Mouse (Mus musculus): ENCODE results near the gene Oas1g. TPM values are rescaled to one million over a fixed set of nuclear protein-coding genes. Genes with fewer than 3 reads are reported as not detected.
"Not testable (repeated sequence)": the region's sequence is repeated elsewhere in the genome, so short reads cannot be mapped to it uniquely, and the experiment has no call there.

Gene Oas1g
- total and polyA plus RNA-seq, 3 experiments, result not detected

DNA sequence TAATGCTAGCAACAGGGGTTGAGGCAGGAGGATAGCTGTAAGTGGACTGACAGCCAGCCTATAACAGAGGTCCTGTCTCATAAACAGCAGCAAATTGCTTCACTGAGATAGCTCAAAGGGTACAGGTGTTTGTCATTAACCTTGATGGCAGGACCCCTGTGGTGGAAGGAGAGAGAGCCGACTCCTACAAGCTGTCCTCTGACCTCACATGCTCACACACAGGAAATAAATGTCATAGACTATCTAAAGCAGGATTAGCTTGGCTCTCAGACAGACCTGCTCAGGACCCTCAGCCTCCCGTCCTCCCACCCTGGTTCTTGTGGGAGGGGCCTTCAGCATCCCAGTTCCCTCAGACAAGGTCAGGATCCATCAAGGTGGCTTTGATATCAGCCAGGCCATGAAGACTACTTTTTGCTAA is 4.8 kb upstream of the Oas1g start:
- H3K4me1 ChIP-seq (ENCODE audit: control insufficient read depth in 1 of 2, insufficient read depth in 2 of 2, low read length in 2 of 2), result no peaks in the 10 kb centered on the region
- TF ChIP-seq NELFE (IDR thresholded peaks at IDR 0.05; ENCODE audit: low read depth, low read length), result no peak
- TF ChIP-seq CHD2 (IDR thresholded peaks at IDR 0.05; ENCODE audit: low read length), result no peak
- no peak for TF ChIP-seq MYC (IDR thresholded peaks at IDR 0.05; ENCODE audit: low read depth, low read length)
- no peak for TF ChIP-seq CTCF (IDR thresholded peaks at IDR 0.05 in 2 of 3, conservative IDR thresholded peaks at IDR 0.05 in 1 of 3; ENCODE audit: control insufficient read depth in 1 of 3, insufficient read depth in 1 of 3, low read depth in 2 of 3, low read length in 3 of 3, poor library complexity in 1 of 3, severe bottlenecking in 1 of 3)
- TF ChIP-seq SMC3 (IDR thresholded peaks at IDR 0.05; ENCODE audit: low read depth, low read length), result no peak
- TF ChIP-seq ZNF384 (IDR thresholded peaks at IDR 0.05; ENCODE audit: low read depth, low read length), result no peak
- TF ChIP-seq MXI1 (IDR thresholded peaks at IDR 0.05; ENCODE audit: low read depth, low read length), result no peak
- TF ChIP-seq SIN3A (IDR thresholded peaks at IDR 0.05; ENCODE audit: low read length), result no peak
- no peak for TF ChIP-seq MAZ (IDR thresholded peaks at IDR 0.05; ENCODE audit: low read depth, low read length)
- no peak for TF ChIP-seq RAD21 (IDR thresholded peaks at IDR 0.05; ENCODE audit: low read depth, low read length)
- TF ChIP-seq ETS1 (IDR thresholded peaks at IDR 0.05; ENCODE audit: low read depth, low read length), result no peak
- no peak for TF ChIP-seq ZMIZ1 (IDR thresholded peaks at IDR 0.05; ENCODE audit: low read depth, low read length)
- TF ChIP-seq RCOR1 (IDR thresholded peaks at IDR 0.05; ENCODE audit: low read depth, low read length), result no peak
- TF ChIP-seq TBP (IDR thresholded peaks at IDR 0.05; ENCODE audit: low read depth, low read length), result no peak
- TF ChIP-seq CHD1 (IDR thresholded peaks at IDR 0.05; ENCODE audit: low read depth, low read length), result no peak
- TF ChIP-seq KAT2A (conservative IDR thresholded peaks at IDR 0.05; ENCODE audit: low read depth, low read length), result no peak
- TF ChIP-seq GATA1 (IDR thresholded peaks at IDR 0.05; ENCODE audit: low read depth, low read length), result no peak
- no peak for TF ChIP-seq POLR2AphosphoS2 (IDR thresholded peaks at IDR 0.05; ENCODE audit: low read length)
- no peak overlapping the region for H3K4me3 ChIP-seq (ENCODE audit: control insufficient read depth in 1 of 2, insufficient read depth in 1 of 2, low read depth in 2 of 2, low read length in 2 of 2)
- no peaks in the 10 kb centered on the region for H3K79me2 ChIP-seq (ENCODE audit: control insufficient read depth, insufficient read depth, low read length, poor library complexity)
- no peak for DNase-seq (ENCODE audit: low read depth, low spot score)
- H3K9ac ChIP-seq (ENCODE audit: control insufficient read depth, low read depth, low read length, poor library complexity, severe bottlenecking), result no peak overlapping the region
- H3K27me3 ChIP-seq (ENCODE audit: control insufficient read depth in 1 of 2, insufficient read depth in 2 of 2, low read length in 2 of 2), result no peaks in the 10 kb centered on the region
- no peaks in the 10 kb centered on the region for H3K36me3 ChIP-seq (ENCODE audit: control insufficient read depth in 1 of 2, insufficient read depth in 2 of 2, low read length in 2 of 2)
- no peaks in the 10 kb centered on the region for H3K9me3 ChIP-seq (replicated peaks; ENCODE audit: insufficient read depth, low read length)
- no peak overlapping the region for H3K27ac ChIP-seq (ENCODE audit: control insufficient read depth, low read depth, low read length)

- H3K4me1 ChIP-seq (ENCODE audit: control insufficient read depth in 1 of 2, insufficient read depth in 2 of 2, low read length in 2 of 2); H3K4me3 ChIP-seq (ENCODE audit: control insufficient read depth in 1 of 2, insufficient read depth in 1 of 2, low read depth in 2 of 2, low read length in 2 of 2); H3K9me3 ChIP-seq (replicated peaks; ENCODE audit: insufficient read depth, low read length); H3K27me3 ChIP-seq (ENCODE audit: control insufficient read depth in 1 of 2, insufficient read depth in 2 of 2, low read length in 2 of 2); H3K9ac ChIP-seq (ENCODE audit: control insufficient read depth, low read depth, low read length, poor library complexity, severe bottlenecking); H3K27ac ChIP-seq (ENCODE audit: control insufficient read depth, low read depth, low read length); H3K36me3 ChIP-seq (ENCODE audit: control insufficient read depth in 1 of 2, insufficient read depth in 2 of 2, low read length in 2 of 2); DNase-seq (ENCODE audit: low read depth, low spot score); H3K79me2 ChIP-seq (ENCODE audit: control insufficient read depth, insufficient read depth, low read length, poor library complexity): not testable (repeated sequence)
Observed at GRCm38 (mm10) chr5:120891566-120892242, 4.3 kb upstream of the Oas1g start.
